Mouse (Mus musculus): ENCODE data around the gene Btnl2. TPM values are rescaled to one million over a fixed set of nuclear protein-coding genes. Genes with fewer than 3 reads are reported as not detected.

Btnl2 gene
- total RNA-seq (2012; rRNA removed) = 1.1 and 1.2 TPM in 2 replicates
- total RNA-seq (2014; rRNA removed) = 1.9 and 2.0 TPM in 2 replicates
- 4.8 and 5.6 TPM in 2 replicates for polyA plus RNA-seq (2012; ENCODE audit: insufficient read length, low read depth)

- Histone ChIP-seq H3K79me2 (replicated peaks; ENCODE audit: control insufficient read depth, extremely low read depth, insufficient read depth, poor library complexity, severe bottlenecking) (no peaks in the 10 kb centered on the region), H3K4me2 (ENCODE audit: insufficient read depth, low read depth, poor library complexity, severe bottlenecking) (no peak within 1 kb of the TSS), H3K4me3 (replicated peaks in 1 of 3; ENCODE audit: low read depth in 2 of 3, low read length in 2 of 3, poor library complexity in 1 of 3) (peak within 1 kb of the TSS in 2 of 3 experiments; percentile 16 to 28), H3K27ac (ENCODE audit: insufficient read depth, low read depth) (no peak within 1 kb of the TSS), H3K36me3 (replicated peaks in 1 of 2; ENCODE audit: control insufficient read depth in 1 of 2, insufficient read depth in 1 of 2, low read length in 1 of 2) (no peaks in the 10 kb centered on the region), H3K9me3 (replicated peaks; ENCODE audit: low read length) (peaks cover 5% of the 10 kb centered on the region), H3K9ac (ENCODE audit: insufficient read depth, low read depth) (no peak within 1 kb of the TSS), H3K4me1 (ENCODE audit: control insufficient read depth in 1 of 2, insufficient read depth in 2 of 2) (peaks cover 18 to 20% of the 10 kb centered on the region in 2 experiments), H3K27me3 (replicated peaks) (no peaks in the 10 kb centered on the region)
- dilution Hi-C loops (cut with MboI; ENCODE audit: extremely low pct_ligation_motif_present, extremely low pct_unique_long_range_greater_than_20kb, low sequenced_read_pairs) (no loop called here), in situ Hi-C loops (cut with MboI; ENCODE audit: low pct_ligation_motif_present, low pct_unique_long_range_greater_than_20kb, low sequenced_read_pairs) (no loop called here)
- no peak for TF ChIP-seq RCOR1 (conservative IDR thresholded peaks at IDR 0.05; ENCODE audit: low read depth, low read length)
- TF ChIP-seq ZC3H11A (IDR thresholded peaks at IDR 0.05; ENCODE audit: low read depth, low read length) = no peak
- TF ChIP-seq NELFE (IDR thresholded peaks at IDR 0.05; ENCODE audit: low read depth, low read length) = no peak
- no peak for TF ChIP-seq PAX5 (IDR thresholded peaks at IDR 0.05; ENCODE audit: low read length)
- TF ChIP-seq SMC3 (IDR thresholded peaks at IDR 0.05; ENCODE audit: low read depth, low read length) = no peak
- TF ChIP-seq POLR2A (IDR thresholded peaks at IDR 0.05; ENCODE audit: low read depth, low read length) = no peak
- no peak for TF ChIP-seq TBP (conservative IDR thresholded peaks at IDR 0.05; ENCODE audit: low read depth, low read length)
- TF ChIP-seq MAX (IDR thresholded peaks at IDR 0.05; ENCODE audit: low read length) = no peak
- TF ChIP-seq IRF4 (IDR thresholded peaks at IDR 0.05; ENCODE audit: low read depth, low read length) = no peak
- TF ChIP-seq E2F4 (IDR thresholded peaks at IDR 0.05; ENCODE audit: insufficient replicate concordance, low read depth, low read length) = no peak
- no peak for TF ChIP-seq CHD1 (IDR thresholded peaks at IDR 0.05; ENCODE audit: low read depth, low read length)
- no peak for TF ChIP-seq CHD2 (IDR thresholded peaks at IDR 0.05; ENCODE audit: low read length)
- DNase-seq (ENCODE audit: extremely low read depth) = no peak
Measured at GRCm38 (mm10) chr17:34354539-34354938, at the start of gene Btnl2. Gene Btnl2, plus strand, starts transcription at chr17:34354822.

GRCm38 (mm10) chr17:34305380-34306030, 49.1 kb upstream of the Btnl2 start, which contains the start of gene H2-Eb1:
Gene H2-Eb1, plus strand, starts transcription at chr17:34305867.
- H3K4me3 ChIP-seq (replicated peaks in 1 of 3; ENCODE audit: low read depth in 2 of 3, low read length in 2 of 3, poor library complexity in 1 of 3) = peak within 1 kb of the TSS; percentile 64 to 84 (median 79)
- peaks cover 12 to 43% of the 10 kb centered on the region in 2 experiments; a peak in 3 of 4 replicates for H3K4me1 ChIP-seq (ENCODE audit: control insufficient read depth in 1 of 2, insufficient read depth in 2 of 2)
- peak within 1 kb of the TSS; percentile 96 for H3K27ac ChIP-seq (ENCODE audit: insufficient read depth, low read depth)
- DNase-seq (ENCODE audit: extremely low read depth) = peak; percentile 87
- peaks cover 11 to 27% of the 10 kb centered on the region in 2 experiments for H3K36me3 ChIP-seq (replicated peaks in 1 of 2; ENCODE audit: control insufficient read depth in 1 of 2, insufficient read depth in 1 of 2, low read length in 1 of 2)
- H3K9ac ChIP-seq (ENCODE audit: insufficient read depth, low read depth) = peak within 1 kb of the TSS; percentile 97
- in situ Hi-C loops (cut with MboI; ENCODE audit: low pct_ligation_motif_present, low pct_unique_long_range_greater_than_20kb, low sequenced_read_pairs) (no loop called here), dilution Hi-C loops (cut with MboI; ENCODE audit: extremely low pct_ligation_motif_present, extremely low pct_unique_long_range_greater_than_20kb, low sequenced_read_pairs) (no loop called here)
- H3K9me3 ChIP-seq (replicated peaks; ENCODE audit: low read length) = peaks cover 11% of the 10 kb centered on the region
- H3K4me2 ChIP-seq (ENCODE audit: insufficient read depth, low read depth, poor library complexity, severe bottlenecking) = peak within 1 kb of the TSS; percentile 78
- H3K79me2 ChIP-seq (replicated peaks; ENCODE audit: control insufficient read depth, extremely low read depth, insufficient read depth, poor library complexity, severe bottlenecking) = peaks cover 23% of the 10 kb centered on the region
- no peaks in the 10 kb centered on the region for H3K27me3 ChIP-seq (replicated peaks)
- TF ChIP-seq TCF12 (IDR thresholded peaks at IDR 0.05; ENCODE audit: low read depth, low read length) (peak; percentile 81; the same call in 1 of the 2 replicates), ZKSCAN1 (IDR thresholded peaks at IDR 0.05; ENCODE audit: borderline replicate concordance, low read depth, low read length) (no peak), POLR2A (IDR thresholded peaks at IDR 0.05; ENCODE audit: low read depth, low read length) (peak; percentile 81), JUND (conservative IDR thresholded peaks at IDR 0.05; ENCODE audit: low read depth, low read length) (no peak), IRF4 (IDR thresholded peaks at IDR 0.05; ENCODE audit: low read depth, low read length) (peak; percentile 18; the same call in 1 of the 2 replicates), NELFE (IDR thresholded peaks at IDR 0.05; ENCODE audit: low read depth, low read length) (peak; percentile 59; the same call in 1 of the 2 replicates), ELF1 (IDR thresholded peaks at IDR 0.05; ENCODE audit: low read depth, low read length) (no peak), CHD2 (IDR thresholded peaks at IDR 0.05; ENCODE audit: low read length) (peak; percentile 89), CHD1 (IDR thresholded peaks at IDR 0.05; ENCODE audit: low read depth, low read length) (peak; percentile 90), MAFK (IDR thresholded peaks at IDR 0.05; ENCODE audit: insufficient replicate concordance, low read length) (no peak), NRF1 (IDR thresholded peaks at IDR 0.05; ENCODE audit: low read depth, low read length) (0 out of 2 replicates have a peak, but pooled peaks have one; percentile 4), TBP (conservative IDR thresholded peaks at IDR 0.05; ENCODE audit: low read depth, low read length) (peak; percentile 95), ZMIZ1 (IDR thresholded peaks at IDR 0.05; ENCODE audit: low read depth, low read length) (0 out of 2 replicates have a peak, but pooled peaks have one; percentile 73)
